Mouse (Mus musculus) adrenal gland (tissue): Measurements from ENCODE around the gene Gm43738.

Experiments
- intact Hi-C: fragments of 180-260 bp; cut with DNase I; formaldehyde crosslinking; loops from one replicate; pipeline ENCODE4 v1.15.1; 2025
- long read RNA-seq, 2 experiments: library from polyadenylated mRNA; unstranded; transcript quantifications; one replicate each; pipeline ENCODE4 v2.0.0; 2020; ENCODE audit warnings: borderline replicate concordance in 1 of 2; ENCODE audit not compliant: insufficient replicate concordance in 1 of 2

Gene Gm43738
- long read RNA-seq, experiment 1, partial matches to known transcripts: 0 of 1 reads
- long read RNA-seq, experiment 1, other reads (novel, unspliced or antisense): 1 of 1 reads
- long read RNA-seq, experiment 2, partial matches to known transcripts: 7 of 7 reads
- long read RNA-seq, experiment 2, other reads (novel, unspliced or antisense): 0 of 7 reads

- intact Hi-C loops: no loop called here
Measured at GRCm38 (mm10) chr3:89100811-89101210, at the start of gene Gm43738. TSS of gene Gm43738 (minus strand) at chr3:89101099.

DNA sequence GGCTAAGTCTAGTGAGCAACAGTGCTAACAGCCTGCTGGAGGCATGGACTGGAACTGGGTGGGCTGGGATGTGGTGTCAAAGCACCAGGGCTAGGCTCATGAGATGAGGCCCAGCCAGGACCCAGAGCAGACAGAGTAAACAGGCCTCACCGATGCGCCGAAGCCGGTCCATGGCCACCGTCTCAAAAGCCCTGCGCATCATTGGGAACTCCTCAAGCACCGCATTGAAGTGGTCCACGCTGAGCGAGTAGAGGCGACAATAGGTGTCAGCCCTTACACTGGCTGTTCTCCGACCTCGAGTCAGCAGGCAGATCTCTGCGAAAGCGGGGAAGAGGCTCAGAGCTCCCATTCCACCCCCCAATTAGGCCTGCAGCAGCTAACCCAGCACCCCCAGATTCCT, 47.7 kb upstream of the Gm43738 start:
- intact Hi-C loops: no loop called here

- intact Hi-C loops: no loop called here
Measured at GRCm38 (mm10) chr3:89147979-89148311, 47.0 kb upstream of the Gm43738 start.

- intact Hi-C loops: no loop called here
Measured at GRCm38 (mm10) chr3:89147101-89147978, 46.4 kb upstream of the Gm43738 start.

DNA sequence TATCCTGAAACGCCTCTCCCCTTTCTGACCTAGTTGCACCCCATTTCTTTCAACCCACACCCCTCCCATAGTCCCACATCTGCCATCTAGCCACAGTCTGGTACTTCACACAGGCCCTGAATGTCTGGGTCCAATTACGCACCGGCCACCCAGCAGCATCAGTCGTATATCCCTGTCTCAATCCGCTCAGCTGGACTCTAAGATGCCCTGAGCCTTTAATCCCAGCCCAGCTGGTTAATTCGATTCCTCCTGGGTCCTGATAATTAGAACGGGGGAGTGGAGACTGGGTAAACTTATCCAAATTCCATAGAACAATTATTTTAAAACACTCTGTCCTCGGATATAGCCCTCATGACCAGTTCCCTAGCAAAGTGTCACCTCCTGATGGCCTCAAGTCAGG, 44.7 kb upstream of the Gm43738 start:
- intact Hi-C loops: no loop called here

GRCm38 (mm10) chr3:89144821-89145220, 43.9 kb upstream of the Gm43738 start:
- intact Hi-C loops: no loop called here

DNA sequence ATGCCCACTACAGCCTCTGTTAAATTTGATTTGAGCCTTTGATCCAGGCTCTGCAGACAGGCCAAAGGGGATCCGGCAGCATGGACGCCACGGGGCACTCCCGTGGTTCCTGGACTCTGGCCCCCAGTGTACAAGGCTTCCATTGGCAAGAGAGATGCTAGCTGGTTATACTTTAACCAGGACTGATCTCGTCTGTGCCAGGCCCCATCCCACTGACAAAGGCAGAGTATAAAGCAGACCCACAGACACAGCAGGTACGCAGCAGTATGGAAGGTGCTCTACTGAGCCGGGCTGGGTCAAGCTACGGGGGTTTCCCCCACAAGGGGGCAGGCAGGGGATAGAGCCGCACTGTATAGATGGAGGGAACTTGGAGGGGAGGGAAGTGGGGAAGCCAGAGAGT, 35.5 kb upstream of the Gm43738 start:
- intact Hi-C loops: no loop called here

DNA sequence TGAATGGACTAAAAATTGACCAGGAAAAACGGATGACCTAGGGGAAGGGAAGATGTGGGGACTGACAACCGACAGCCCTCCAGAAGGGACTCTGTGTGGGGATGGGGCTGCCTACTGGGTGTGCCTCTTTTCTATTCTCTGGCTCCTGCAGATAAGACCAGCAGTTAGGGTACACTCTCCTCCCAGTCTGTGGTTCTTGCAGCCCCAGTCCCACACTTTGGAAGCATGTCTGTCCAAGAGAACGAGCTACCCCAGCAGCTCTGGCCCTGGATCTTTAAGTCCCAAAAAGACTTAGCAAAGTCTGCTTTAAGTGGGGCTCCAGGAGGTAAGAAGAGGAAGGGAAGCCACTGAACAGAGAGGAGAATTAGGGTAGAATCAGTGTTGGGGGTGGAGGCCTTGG, 35.1 kb upstream of the Gm43738 start, which contains the start of gene Pklr:
Gene Pklr (plus strand): TSS at position 185 of the 400 bp plus-strand sequence.
- intact Hi-C loops: no loop called here

- intact Hi-C loops: no loop called here
Measured at GRCm38 (mm10) chr3:89133752-89134151, 32.9 kb upstream of the Gm43738 start.

GRCm38 (mm10) chr3:89133063-89133450, 32.2 kb upstream of the Gm43738 start:
- intact Hi-C loops: no loop called here

DNA sequence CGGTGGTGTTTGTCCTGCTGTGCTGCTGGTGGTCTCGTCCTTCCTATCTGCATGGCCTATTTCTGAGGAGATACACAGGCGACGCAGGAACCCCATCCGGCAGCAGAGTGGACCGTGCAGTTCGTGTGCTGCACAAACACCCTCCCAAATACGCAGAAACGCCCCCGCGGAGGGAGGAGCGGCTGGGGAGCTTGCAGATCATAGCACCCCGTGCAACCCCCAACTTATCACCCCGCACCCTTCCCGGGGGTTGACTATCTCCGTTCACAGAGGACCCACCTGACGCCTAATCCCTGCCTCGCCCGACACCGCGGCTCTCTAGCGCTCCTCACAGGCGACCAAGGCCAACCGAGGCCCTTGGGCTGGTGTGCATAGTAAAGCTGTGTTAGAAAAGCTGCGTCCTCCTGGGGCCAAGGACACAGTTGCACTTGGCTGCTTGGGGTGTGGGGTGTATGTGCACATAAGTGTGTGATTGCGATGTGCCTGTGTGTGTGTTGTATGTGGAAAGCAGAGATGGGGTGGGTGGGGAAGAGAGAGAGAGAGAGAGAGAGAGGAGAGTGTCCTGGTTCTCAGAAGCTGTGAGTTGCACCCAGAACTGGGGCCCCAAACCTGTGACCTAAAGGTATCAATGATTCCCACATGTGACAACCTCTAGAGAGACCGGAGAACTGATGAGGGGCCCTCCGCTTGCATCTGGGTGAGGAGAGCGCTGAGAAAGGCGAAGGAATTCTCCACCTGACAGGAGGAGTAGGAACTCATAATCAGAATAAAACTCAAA, 31.6 kb upstream of the Gm43738 start:
- intact Hi-C loops: no loop called here

DNA sequence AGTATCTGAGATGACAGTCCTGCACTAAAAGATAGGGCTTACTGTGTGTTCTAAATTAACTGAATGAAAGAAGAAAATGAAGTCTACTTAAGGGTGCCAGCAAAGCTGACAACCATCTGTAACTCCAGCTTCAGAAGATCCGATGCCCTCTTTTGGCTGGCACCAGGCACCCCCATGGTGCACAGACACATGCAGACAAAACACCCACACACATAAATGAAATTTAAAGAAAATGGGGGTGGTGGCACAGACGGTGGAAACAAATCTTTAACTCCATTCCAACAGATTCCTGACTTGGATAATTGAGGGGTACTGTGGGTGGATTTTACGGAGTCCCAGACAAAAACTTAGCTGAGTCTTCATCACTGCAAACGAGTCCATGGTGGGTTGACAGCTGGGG, 30.9 kb upstream of the Gm43738 start:
- intact Hi-C loops: no loop called here

DNA sequence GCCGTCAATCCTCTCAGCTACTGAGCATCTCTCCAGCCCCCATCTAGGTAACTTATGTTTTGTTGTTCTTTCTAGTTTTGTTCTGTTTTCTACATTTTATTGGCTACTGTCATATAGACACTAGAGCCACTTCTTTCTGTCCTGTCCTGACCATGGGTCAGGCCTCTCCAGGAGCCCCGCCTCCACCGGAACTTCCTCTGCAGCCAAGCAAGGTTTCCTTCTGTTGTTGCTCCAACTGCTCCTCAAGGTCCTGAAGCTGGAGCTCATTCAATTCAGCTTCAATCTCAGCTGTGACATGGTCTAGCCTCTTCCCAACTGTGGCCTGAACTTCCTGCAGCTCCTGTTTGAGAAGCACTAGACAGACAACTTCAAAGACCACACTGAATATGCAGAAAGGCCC, 29.0 kb upstream of the Gm43738 start:
- intact Hi-C loops: no loop called here

- intact Hi-C loops: no loop called here
Measured at GRCm38 (mm10) chr3:89125981-89126380, 25.1 kb upstream of the Gm43738 start.

DNA sequence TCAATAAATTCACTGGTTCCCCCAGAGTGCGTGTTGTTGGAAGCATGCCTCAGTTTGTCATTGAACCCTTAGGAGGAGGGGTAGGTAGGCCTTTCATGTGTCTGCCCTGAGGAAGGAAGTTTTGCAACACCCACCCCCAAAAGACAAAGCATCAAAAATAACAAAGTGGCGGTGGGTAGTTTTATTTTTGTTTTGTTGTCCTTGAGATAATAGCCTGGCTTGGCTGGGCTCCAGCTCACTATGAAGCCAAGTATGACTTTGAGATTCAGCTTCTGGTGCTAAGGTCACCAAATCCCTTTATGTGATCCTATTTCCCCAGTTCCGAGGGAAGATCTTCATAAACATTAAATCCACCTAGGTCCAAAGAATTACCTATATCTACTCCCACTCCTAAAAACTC, 23.3 kb upstream of the Gm43738 start:
- intact Hi-C loops: no loop called here

GRCm38 (mm10) chr3:89123313-89123712, 22.4 kb upstream of the Gm43738 start:
- intact Hi-C loops: no loop called here

- intact Hi-C loops: loop anchor here (5.0 kb wide), 1 partner anchor 47 kb away; the partner anchor contains the start of genes Clk2 and Hcn3
Measured at GRCm38 (mm10) chr3:89115522-89115921, 14.6 kb upstream of the Gm43738 start.

- intact Hi-C loops: no loop called here
Measured at GRCm38 (mm10) chr3:89113058-89113457, 12.2 kb upstream of the Gm43738 start.

- intact Hi-C loops: no loop called here
Measured at GRCm38 (mm10) chr3:89108146-89108545, 7.2 kb upstream of the Gm43738 start.

DNA sequence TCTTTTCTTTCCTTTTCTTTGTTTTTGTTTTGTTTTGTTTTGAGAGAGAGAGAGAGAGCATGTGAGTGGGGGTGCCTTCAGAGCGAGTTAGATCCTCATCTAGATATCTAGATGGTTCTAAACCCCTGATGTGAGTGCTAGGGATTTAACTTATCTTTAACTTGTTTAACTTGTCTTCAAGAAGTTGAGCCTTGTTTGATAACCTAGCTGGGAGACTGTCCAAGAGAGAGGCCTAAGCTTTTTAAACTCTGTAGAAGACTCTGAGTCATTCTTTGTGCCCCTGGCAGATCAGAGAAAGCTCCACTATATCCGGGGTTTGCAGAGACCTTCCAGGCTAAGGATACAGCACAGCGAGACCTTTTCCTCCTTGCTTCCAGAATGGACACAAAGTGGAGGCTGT, 6.6 kb upstream of the Gm43738 start:
- intact Hi-C loops: no loop called here

- intact Hi-C loops: no loop called here
Measured at GRCm38 (mm10) chr3:89106881-89107280, 6.0 kb upstream of the Gm43738 start.

DNA sequence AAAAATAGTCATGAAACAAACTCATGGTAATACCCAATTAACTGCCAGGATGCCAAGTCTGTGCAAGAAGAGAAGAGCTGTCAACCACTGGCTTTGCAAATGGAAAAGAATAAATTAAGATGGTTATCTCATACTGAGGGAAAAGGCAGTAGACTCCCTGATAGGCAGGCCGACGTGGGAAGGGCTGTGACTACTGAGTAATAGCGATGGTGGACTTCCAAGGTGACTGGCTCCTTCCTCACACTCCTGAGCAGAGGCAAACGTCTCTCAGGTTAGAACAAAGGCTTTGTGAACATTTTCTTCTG, 2.3 kb upstream of the Gm43738 start:
- intact Hi-C loops: no loop called here
